Mouse (Mus musculus): ENCODE data around the gene Rfx8. TPM values are rescaled to one million over a fixed set of nuclear protein-coding genes. Genes with fewer than 3 reads are reported as not detected.
A peak's percentile ranks its signal among the peaks of the same experiment; 100 is the strongest.

Gene Rfx8
- total and polyA plus RNA-seq, 3 experiments = 0.20 to 0.35 (median 0.26) TPM

GRCm38 (mm10) chr1:39676221-39676876 lies 44.4 kb downstream of the Rfx8 start:
- Histone ChIP-seq H3K4me1 (ENCODE audit: control insufficient read depth, insufficient read depth, low read length) (0 out of 2 replicates have a peak, but pooled peaks cover 1% of the 10 kb centered on the region), H3K27ac (no peak overlapping the region), H3K27me3 (ENCODE audit: control insufficient read depth, insufficient read depth, low read length) (no peaks in the 10 kb centered on the region), H3K4me3 (no peak overlapping the region), H3K9ac (ENCODE audit: low read depth, low read length) (no peak overlapping the region), H3K36me3 (ENCODE audit: control insufficient read depth, insufficient read depth, low read length) (no peaks in the 10 kb centered on the region), H3K79me2 (replicated peaks; ENCODE audit: control insufficient read depth, insufficient read depth, low read length) (no peaks in the 10 kb centered on the region)
- no peak for TF ChIP-seq POLR2A (IDR thresholded peaks at IDR 0.05; ENCODE audit: insufficient read depth, low read depth, low read length)
- no peak for TF ChIP-seq CTCF (IDR thresholded peaks at IDR 0.05)
- no peak for TF ChIP-seq EP300 (IDR thresholded peaks at IDR 0.05; ENCODE audit: insufficient read depth, low read depth, low read length)
- DNase-seq = no peak
- 61% methylated on average over 5 of the region's 5 CpGs for WGBS
- intact Hi-C loops (cut with DNase I) = no loop called here

DNA sequence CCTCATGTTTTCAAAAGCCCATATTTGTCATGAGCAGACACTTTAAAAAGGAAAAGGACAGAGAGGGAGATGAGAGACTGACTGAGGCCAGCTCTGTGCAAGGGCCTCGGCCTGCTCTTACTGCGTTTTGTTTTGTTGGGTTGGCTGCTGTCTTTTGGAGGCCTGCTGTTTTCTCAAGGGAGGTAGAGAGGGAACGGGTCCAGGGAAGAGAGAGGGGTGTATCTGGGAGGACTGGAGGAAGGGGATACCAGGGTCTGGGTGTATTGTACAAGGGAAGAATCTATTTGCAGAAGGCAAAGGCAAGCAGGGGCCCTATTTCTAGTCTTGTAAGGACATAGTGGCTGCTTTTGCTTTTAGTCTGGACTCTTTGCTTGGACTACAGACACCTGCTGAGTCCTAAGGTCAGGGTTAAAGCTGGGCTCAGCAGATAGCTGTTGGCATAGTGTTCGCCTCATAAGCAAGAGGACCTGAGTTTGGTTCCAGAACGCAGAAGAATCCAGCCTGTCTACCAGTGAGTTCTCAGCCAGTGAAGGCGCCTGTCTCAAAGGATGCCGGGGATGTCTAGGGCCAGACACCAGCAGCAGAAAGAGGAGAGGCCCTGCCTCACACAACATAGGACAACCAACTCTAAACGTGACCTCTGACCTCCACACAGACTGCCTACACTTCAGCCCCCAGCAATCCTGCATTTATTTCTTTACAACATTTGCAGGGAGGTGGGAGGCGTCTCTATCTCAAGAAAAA lies 48.3 kb downstream of the Rfx8 start:
- no peaks in the 10 kb centered on the region for H3K36me3 ChIP-seq (ENCODE audit: control insufficient read depth, insufficient read depth, low read length)
- H3K9ac ChIP-seq (ENCODE audit: low read depth, low read length) = no peak overlapping the region
- intact Hi-C loops (cut with DNase I) = no loop called here
- H3K27me3 ChIP-seq (ENCODE audit: control insufficient read depth, insufficient read depth, low read length) = no peaks in the 10 kb centered on the region
- no peak overlapping the region for H3K27ac ChIP-seq
- no peak overlapping the region for H3K4me3 ChIP-seq
- no peaks in the 10 kb centered on the region for H3K79me2 ChIP-seq (replicated peaks; ENCODE audit: control insufficient read depth, insufficient read depth, low read length)
- DNase-seq = no peak
- 78% methylated on average over 9 of the region's 9 CpGs for whole genome bisulfite sequencing
- no peak for TF ChIP-seq POLR2A (IDR thresholded peaks at IDR 0.05; ENCODE audit: insufficient read depth, low read depth, low read length)
- 0 out of 2 replicates have a peak, but pooled peaks cover 1% of the 10 kb centered on the region for H3K4me1 ChIP-seq (ENCODE audit: control insufficient read depth, insufficient read depth, low read length)

DNA sequence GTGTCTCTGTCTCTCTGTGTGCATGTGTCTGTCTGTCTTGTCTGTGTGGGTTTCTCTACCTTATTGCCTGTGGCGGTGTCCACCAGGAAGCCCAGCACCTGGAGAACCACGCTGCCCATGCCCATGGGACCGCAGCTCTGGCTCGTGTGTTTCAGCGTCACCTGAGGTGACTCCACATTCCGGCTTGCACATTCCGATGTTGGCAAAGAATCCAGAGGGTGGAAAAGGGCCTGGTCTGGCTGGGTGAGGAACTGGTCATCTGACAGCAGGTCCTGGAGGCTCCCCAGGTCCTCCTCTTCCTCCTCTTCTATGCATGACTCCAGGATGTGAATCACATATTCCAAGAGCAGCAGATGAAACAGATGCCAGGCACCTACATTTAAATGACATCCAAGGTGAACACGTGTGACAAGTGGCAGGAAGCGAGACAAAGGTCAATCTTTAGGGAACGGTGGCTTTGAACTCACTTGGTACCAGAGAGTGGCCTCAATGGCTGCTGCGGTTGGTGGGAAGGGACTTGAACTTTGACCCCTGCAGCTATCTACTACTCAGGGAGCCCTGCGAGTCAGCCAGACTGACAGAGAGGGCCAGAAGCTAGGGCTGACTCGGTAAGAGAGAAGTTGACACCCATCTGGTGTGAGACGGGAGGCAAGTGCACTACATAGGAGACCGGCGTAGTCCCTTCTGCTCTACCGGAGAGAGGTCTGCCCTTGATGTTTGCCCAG lies 50.4 kb downstream of the Rfx8 start:
- no peak for DNase-seq
- Histone ChIP-seq H3K4me1 (ENCODE audit: control insufficient read depth, insufficient read depth, low read length) (no peaks in the 10 kb centered on the region), H3K27ac (no peak overlapping the region), H3K9ac (ENCODE audit: low read depth, low read length) (no peak overlapping the region), H3K4me3 (no peak overlapping the region), H3K36me3 (ENCODE audit: control insufficient read depth, insufficient read depth, low read length) (no peaks in the 10 kb centered on the region), H3K27me3 (ENCODE audit: control insufficient read depth, insufficient read depth, low read length) (no peaks in the 10 kb centered on the region), H3K79me2 (replicated peaks; ENCODE audit: control insufficient read depth, insufficient read depth, low read length) (no peaks in the 10 kb centered on the region)
- WGBS = 73% methylated on average over 17 of the region's 17 CpGs
- TF ChIP-seq CTCF (IDR thresholded peaks at IDR 0.05) (no peak), EP300 (IDR thresholded peaks at IDR 0.05; ENCODE audit: insufficient read depth, low read depth, low read length) (0 out of 2 replicates have a peak, but pooled peaks have one; percentile 24), POLR2A (IDR thresholded peaks at IDR 0.05; ENCODE audit: insufficient read depth, low read depth, low read length) (no peak)
- intact Hi-C loops (cut with DNase I) = no loop called here

DNA sequence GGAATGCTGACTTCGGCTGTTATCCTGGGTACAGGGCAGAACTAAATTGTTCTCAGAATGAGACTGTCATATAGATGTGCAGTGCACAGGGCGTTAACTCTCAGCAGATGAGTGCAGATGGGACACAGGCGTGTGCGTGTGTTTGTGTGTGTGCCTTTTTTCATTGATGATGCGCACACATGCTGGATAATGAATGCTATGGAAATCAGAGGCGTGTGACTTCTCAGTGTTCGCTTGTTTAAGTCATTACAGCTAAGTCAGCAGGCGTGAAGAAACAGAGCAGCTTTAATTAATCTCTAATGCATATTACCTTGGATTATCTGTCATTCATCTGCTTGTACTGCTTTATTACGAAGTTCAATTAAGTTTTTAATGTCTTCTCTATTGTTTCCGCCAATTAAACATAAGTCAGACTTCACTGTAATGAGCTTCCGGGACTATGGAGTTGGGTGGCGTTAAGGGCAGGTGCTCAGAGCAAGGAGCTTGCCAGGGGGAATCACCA lies 54.0 kb downstream of the Rfx8 start:
- H3K4me3 ChIP-seq = no peak overlapping the region
- intact Hi-C loops (cut with DNase I) = no loop called here
- no peaks in the 10 kb centered on the region for H3K27me3 ChIP-seq (ENCODE audit: control insufficient read depth, insufficient read depth, low read length)
- H3K9ac ChIP-seq (ENCODE audit: low read depth, low read length) = no peak overlapping the region
- WGBS = 87% methylated on average over 12 of the region's 12 CpGs
- no peak overlapping the region for H3K27ac ChIP-seq
- H3K79me2 ChIP-seq (replicated peaks; ENCODE audit: control insufficient read depth, insufficient read depth, low read length) = no peaks in the 10 kb centered on the region
- no peaks in the 10 kb centered on the region for H3K4me1 ChIP-seq (ENCODE audit: control insufficient read depth, insufficient read depth, low read length)
- no peak for DNase-seq
- no peak for TF ChIP-seq CTCF (IDR thresholded peaks at IDR 0.05)
- no peak for TF ChIP-seq EP300 (IDR thresholded peaks at IDR 0.05; ENCODE audit: insufficient read depth, low read depth, low read length)
- TF ChIP-seq POLR2A (IDR thresholded peaks at IDR 0.05; ENCODE audit: insufficient read depth, low read depth, low read length) = no peak
- H3K36me3 ChIP-seq (ENCODE audit: control insufficient read depth, insufficient read depth, low read length) = no peaks in the 10 kb centered on the region

DNA sequence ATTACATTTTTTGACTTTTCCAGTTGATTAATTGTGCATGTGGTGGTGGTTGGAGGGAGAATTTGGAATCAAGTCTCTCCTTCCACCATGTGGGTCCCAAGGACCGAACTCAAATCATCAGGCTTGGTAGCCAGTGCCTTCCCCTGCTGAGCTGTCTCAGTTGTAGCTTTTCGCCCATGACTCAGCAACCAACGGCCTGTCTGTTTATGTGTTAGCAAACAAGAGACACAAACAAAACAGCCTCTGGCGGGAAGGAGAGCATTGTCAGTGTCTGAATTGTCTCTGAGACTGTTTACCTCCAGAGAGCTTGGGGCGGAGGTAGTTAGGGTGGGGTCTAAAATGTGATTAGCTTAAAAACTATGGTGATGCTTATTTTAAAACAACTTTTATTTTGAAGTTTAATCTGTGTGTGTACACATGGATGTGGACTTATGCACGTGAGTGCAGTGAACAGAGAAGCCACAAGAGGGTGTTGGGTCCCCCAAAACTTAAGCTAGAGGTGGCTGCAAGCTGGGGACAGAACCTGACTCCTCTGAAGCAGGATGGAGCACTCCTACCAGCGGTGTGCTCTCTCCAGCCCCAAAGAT lies 56.7 kb downstream of the Rfx8 start:
- WGBS = 89% methylated on average over 7 of the region's 7 CpGs
- H3K4me3 ChIP-seq = no peak overlapping the region
- H3K4me1 ChIP-seq (ENCODE audit: control insufficient read depth, insufficient read depth, low read length) = no peaks in the 10 kb centered on the region
- TF ChIP-seq POLR2A (IDR thresholded peaks at IDR 0.05; ENCODE audit: insufficient read depth, low read depth, low read length) = no peak
- TF ChIP-seq CTCF (IDR thresholded peaks at IDR 0.05) = no peak
- TF ChIP-seq EP300 (IDR thresholded peaks at IDR 0.05; ENCODE audit: insufficient read depth, low read depth, low read length) = no peak
- H3K79me2 ChIP-seq (replicated peaks; ENCODE audit: control insufficient read depth, insufficient read depth, low read length) = no peaks in the 10 kb centered on the region
- H3K27ac ChIP-seq = no peak overlapping the region
- no peak for DNase-seq
- intact Hi-C loops (cut with DNase I) = no loop called here
- no peaks in the 10 kb centered on the region for H3K36me3 ChIP-seq (ENCODE audit: control insufficient read depth, insufficient read depth, low read length)
- H3K9ac ChIP-seq (ENCODE audit: low read depth, low read length) = no peak overlapping the region
- H3K27me3 ChIP-seq (ENCODE audit: control insufficient read depth, insufficient read depth, low read length) = no peaks in the 10 kb centered on the region
